Mouse (Mus musculus): Measurements from ENCODE around the gene Tubgcp3.

DNA sequence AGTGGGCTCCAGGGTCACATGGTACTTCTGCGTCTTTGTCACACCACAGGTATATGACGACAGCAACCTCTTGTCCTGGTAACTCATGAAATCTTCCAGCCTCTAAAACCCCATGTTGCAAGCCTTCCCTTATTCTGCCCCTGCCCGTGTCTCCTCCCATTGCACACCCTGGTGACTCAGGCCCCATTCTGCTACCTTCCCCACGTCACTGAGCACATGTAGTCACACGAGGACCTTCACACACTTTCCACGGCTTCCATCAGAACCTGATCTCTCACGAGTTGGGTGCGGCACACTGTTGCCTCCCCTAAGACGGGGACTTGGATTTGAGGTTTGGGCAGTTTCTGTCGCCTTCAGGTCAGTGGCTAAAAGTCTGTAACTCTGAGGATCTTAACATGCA lies 63.2 kb downstream of the Tubgcp3 start:
- TF ChIP-seq CTCF (conservative IDR thresholded peaks at IDR 0.05; ENCODE audit: low read length) (no peak), NANOG (IDR thresholded peaks at IDR 0.05; ENCODE audit: borderline replicate concordance, low read length) (no peak)

All from E14TG2a.4 (cell line).